Mouse (Mus musculus): ENCODE results near the gene Mcrip2. TPM values are rescaled to one million over a fixed set of nuclear protein-coding genes. Genes with fewer than 3 reads are reported as not detected.
A peak's percentile ranks its signal among the peaks of the same experiment; 100 is the strongest.

The Mcrip2 gene
- polyA plus RNA-seq, 1 experiment from 2014 or later, result 127 TPM

DNA sequence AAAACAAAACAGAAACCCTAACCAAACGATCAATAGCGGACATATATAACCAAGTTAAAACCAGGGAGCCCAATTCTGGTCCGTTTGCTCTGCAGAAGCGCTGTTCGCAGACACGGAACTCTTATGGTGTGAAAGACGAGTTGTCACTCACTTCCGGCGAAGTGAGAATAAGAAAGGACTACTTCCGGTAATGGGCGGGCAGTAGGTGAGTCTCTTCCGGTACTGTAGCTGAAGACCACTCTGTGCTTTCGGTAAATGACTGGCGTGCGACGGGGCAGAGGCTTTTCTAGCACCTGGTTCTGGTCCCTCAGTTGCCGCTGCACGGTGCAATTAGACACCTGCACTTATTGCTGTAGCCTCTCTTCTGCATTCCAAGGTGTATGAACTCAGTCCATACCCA lies 45.1 kb downstream of the Mcrip2 start, which contains the start of gene Wdr24:
Gene Wdr24, plus strand, starts transcription at position 176 of the 400 bp plus-strand sequence.
- peak within 1 kb of the TSS; percentile 62 for H3K27ac ChIP-seq (ENCODE audit: low read depth)
- ATAC-seq, result peak; percentile 79
- H3K9ac ChIP-seq (replicated peaks), result peak within 1 kb of the TSS; percentile 71
- DNase-seq, result peak; percentile 80
- H3K36me3 ChIP-seq (replicated peaks; ENCODE audit: insufficient read depth, low read length), result peaks cover 13% of the 10 kb centered on the region
- TF ChIP-seq CTCF (IDR thresholded peaks at IDR 0.05; ENCODE audit: low read depth), result peak; percentile 7; the same call in 1 of the 2 replicates
- TF ChIP-seq EP300 (IDR thresholded peaks at IDR 0.05; ENCODE audit: low read depth), result peak; percentile 44; the same call in 1 of the 2 replicates
- peaks cover 24% of the 10 kb centered on the region for H3K27me3 ChIP-seq (ENCODE audit: insufficient read depth, low read length)
- WGBS (ENCODE audit: insufficient replicate concordance), result under 1% methylated on average over 18 of the region's 18 CpGs
- peak within 1 kb of the TSS; percentile 74 for H3K4me3 ChIP-seq (ENCODE audit: low read depth, low read length)
- H3K4me2 ChIP-seq (ENCODE audit: low read depth, low read length), result peak within 1 kb of the TSS; percentile 92
- no peaks in the 10 kb centered on the region for H3K9me3 ChIP-seq (ENCODE audit: low read length)
- peaks cover 22% of the 10 kb centered on the region for H3K4me1 ChIP-seq (ENCODE audit: insufficient read depth)

DNA sequence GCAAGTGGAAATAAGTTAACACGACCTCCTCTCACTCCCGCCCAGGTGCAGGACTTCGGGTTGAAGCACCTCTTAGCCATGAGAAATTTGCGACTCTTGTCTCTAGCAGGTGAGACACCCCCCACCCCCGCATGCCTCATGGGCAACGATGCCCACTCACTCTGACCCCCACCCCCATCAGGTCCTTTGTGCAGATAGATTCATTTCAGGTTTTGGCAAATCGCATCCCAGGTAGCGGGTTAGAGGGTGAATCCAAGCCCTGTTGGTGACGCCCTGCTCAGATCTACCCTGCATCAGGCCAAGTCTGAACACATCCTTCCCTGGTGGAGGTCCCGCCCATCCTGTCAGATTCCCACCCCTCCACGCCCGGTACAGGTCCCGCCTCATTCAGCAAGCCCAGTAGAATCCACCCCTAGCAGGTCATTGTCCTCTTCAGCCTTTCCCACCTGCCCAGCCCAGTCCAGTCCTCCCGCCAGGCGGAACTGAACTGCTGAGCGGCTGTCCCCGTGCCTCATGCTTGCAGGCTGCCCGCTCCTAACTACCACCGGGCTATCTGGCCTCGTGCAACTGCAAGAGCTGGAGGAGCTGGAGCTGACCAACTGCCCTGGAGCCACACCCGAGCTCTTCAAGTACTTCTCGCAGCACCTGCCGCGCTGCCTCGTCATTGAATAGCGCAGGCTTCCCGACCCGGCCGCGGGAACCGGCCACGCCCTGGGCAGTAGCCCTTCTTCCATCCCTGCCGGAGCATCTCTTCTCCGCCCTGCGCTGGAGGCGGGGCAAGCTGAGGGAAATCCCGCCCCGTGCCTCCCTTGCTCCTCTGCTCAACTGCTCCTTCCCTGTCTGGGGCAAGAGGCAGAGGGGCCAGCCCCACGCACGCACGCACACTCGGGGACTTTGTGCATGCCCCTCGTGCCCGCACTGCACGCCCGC lies 49.4 kb downstream of the Mcrip2 start:
- peak; percentile 54 for ATAC-seq
- DNase-seq, result peak; percentile 29
- Histone ChIP-seq H3K27me3 (ENCODE audit: insufficient read depth, low read length) (peaks cover 45% of the 10 kb centered on the region), H3K36me3 (replicated peaks; ENCODE audit: insufficient read depth, low read length) (no peaks in the 10 kb centered on the region), H3K4me3 (ENCODE audit: low read depth, low read length) (no peak overlapping the region), H3K4me1 (ENCODE audit: insufficient read depth) (peaks cover 8% of the 10 kb centered on the region), H3K27ac (ENCODE audit: low read depth) (no peak overlapping the region), H3K9ac (replicated peaks) (no peak overlapping the region), H3K9me3 (ENCODE audit: low read length) (no peaks in the 10 kb centered on the region), H3K4me2 (ENCODE audit: low read depth, low read length) (no peak overlapping the region)
- TF ChIP-seq EP300 (IDR thresholded peaks at IDR 0.05; ENCODE audit: low read depth), result no peak
- TF ChIP-seq CTCF (IDR thresholded peaks at IDR 0.05; ENCODE audit: low read depth), result no peak
- WGBS (ENCODE audit: insufficient replicate concordance), result 8% methylated on average over 45 of the region's 46 CpGs

DNA sequence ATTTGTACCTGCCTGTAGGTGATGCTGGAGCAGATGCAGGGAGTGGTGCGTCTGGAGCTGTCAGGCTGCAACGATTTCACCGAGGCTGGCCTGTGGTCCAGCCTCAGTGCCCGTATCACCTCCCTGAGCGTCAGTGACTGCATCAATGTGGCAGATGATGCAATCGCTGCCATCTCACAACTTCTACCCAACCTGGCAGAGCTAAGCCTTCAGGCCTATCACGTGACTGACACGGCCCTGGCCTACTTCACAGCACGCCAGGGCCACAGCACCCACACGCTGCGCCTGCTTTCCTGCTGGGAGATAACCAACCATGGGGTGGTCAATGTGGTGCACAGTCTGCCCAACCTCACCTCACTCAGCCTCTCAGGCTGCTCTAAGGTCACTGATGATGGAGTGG lies 50.9 kb downstream of the Mcrip2 start:
- no peak overlapping the region for H3K4me2 ChIP-seq (ENCODE audit: low read depth, low read length)
- H3K9ac ChIP-seq (replicated peaks), result no peak overlapping the region
- no peak overlapping the region for H3K27ac ChIP-seq (ENCODE audit: low read depth)
- no peak overlapping the region for H3K4me3 ChIP-seq (ENCODE audit: low read depth, low read length)
- peaks cover under 1% of the 10 kb centered on the region; the same call in 1 of the 2 replicates for H3K4me1 ChIP-seq (ENCODE audit: insufficient read depth)
- H3K9me3 ChIP-seq (ENCODE audit: low read length), result no peaks in the 10 kb centered on the region
- peaks cover 56% of the 10 kb centered on the region for H3K27me3 ChIP-seq (ENCODE audit: insufficient read depth, low read length)
- WGBS (ENCODE audit: insufficient replicate concordance), result 70% methylated on average over 11 of the region's 11 CpGs
- DNase-seq, result no peak
- ATAC-seq, result no peak
- no peak for TF ChIP-seq CTCF (IDR thresholded peaks at IDR 0.05; ENCODE audit: low read depth)
- TF ChIP-seq EP300 (IDR thresholded peaks at IDR 0.05; ENCODE audit: low read depth), result no peak
- no peaks in the 10 kb centered on the region for H3K36me3 ChIP-seq (replicated peaks; ENCODE audit: insufficient read depth, low read length)

Small RNA genes within 50 kb of the gene (microRNA-seq; reads per million reads assigned to microRNA genes)
- 1.6 reads per million for gene Mir3082

Other genes with a start within 250 kb of the Mcrip2 start
- gene Gng13, start 151.6 kb downstream of the Mcrip2 start, polyA plus RNA-seq (2015; fragmentation: Nextera tagmentation; extraction: Ambion mirVana), result 0.39 TPM in 1 of 2 replicates, not detected in the other
- gene Chtf18, start 141.3 kb downstream of the Mcrip2 start, polyA plus RNA-seq (2015; fragmentation: Nextera tagmentation; extraction: Ambion mirVana), result 7.4 TPM in 2 replicates
- gene Rpusd1, start 141.1 kb downstream of the Mcrip2 start, polyA plus RNA-seq (2015; fragmentation: Nextera tagmentation; extraction: Ambion mirVana), result 3.8 and 3.9 TPM in 2 replicates
- gene Mslnl, start 132.7 kb downstream of the Mcrip2 start, polyA plus RNA-seq (2015; fragmentation: Nextera tagmentation; extraction: Ambion mirVana), result not detected in 2 replicates
- gene Msln, start 114.4 kb downstream of the Mcrip2 start, polyA plus RNA-seq (2015; fragmentation: Nextera tagmentation; extraction: Ambion mirVana), result 12.3 and 14.7 TPM in 2 replicates
- 12.8 and 15.3 TPM in 2 replicates for gene Narfl, start 95.0 kb downstream of the Mcrip2 start, polyA plus RNA-seq (2015; fragmentation: Nextera tagmentation; extraction: Ambion mirVana)
- 8.3 and 9.4 TPM in 2 replicates for gene Haghl, start 83.1 kb downstream of the Mcrip2 start, polyA plus RNA-seq (2015; fragmentation: Nextera tagmentation; extraction: Ambion mirVana)
- not detected in 2 replicates for gene Ccdc78, start 82.2 kb downstream of the Mcrip2 start, polyA plus RNA-seq (2015; fragmentation: Nextera tagmentation; extraction: Ambion mirVana)
- gene Fam173a, start 75.9 kb downstream of the Mcrip2 start, polyA plus RNA-seq (2015; fragmentation: Nextera tagmentation; extraction: Ambion mirVana), result 51.5 and 51.6 TPM in 2 replicates
- gene AC134908.4, start 73.1 kb downstream of the Mcrip2 start, polyA plus RNA-seq (2015; fragmentation: Nextera tagmentation; extraction: Ambion mirVana), result not detected in 2 replicates
- 11.9 TPM in 2 replicates for gene Metrn, start 71.6 kb downstream of the Mcrip2 start, polyA plus RNA-seq (2015; fragmentation: Nextera tagmentation; extraction: Ambion mirVana)
- 0.05 TPM in 1 of 2 replicates, not detected in the other for gene Fbxl16, start 59.7 kb downstream of the Mcrip2 start, polyA plus RNA-seq (2015; fragmentation: Nextera tagmentation; extraction: Ambion mirVana)
- 5.5 and 7.2 TPM in 2 replicates for gene Wdr24, start 45.1 kb downstream of the Mcrip2 start, polyA plus RNA-seq (2015; fragmentation: Nextera tagmentation; extraction: Ambion mirVana)
- gene Jmjd8, start 39.9 kb downstream of the Mcrip2 start, polyA plus RNA-seq (2015; fragmentation: Nextera tagmentation; extraction: Ambion mirVana), result 12.8 and 13.8 TPM in 2 replicates
- gene Stub1, start 35.4 kb downstream of the Mcrip2 start, polyA plus RNA-seq (2015; fragmentation: Nextera tagmentation; extraction: Ambion mirVana), result 118 and 119 TPM in 2 replicates
- gene Rhbdl1, start 31.5 kb downstream of the Mcrip2 start, polyA plus RNA-seq (2015; fragmentation: Nextera tagmentation; extraction: Ambion mirVana), result 0.17 and 0.35 TPM in 2 replicates
- gene Gm20683, start 27.0 kb downstream of the Mcrip2 start, polyA plus RNA-seq (2015; fragmentation: Nextera tagmentation; extraction: Ambion mirVana), result 0.30 and 0.34 TPM in 2 replicates
- 9.8 and 10.4 TPM in 2 replicates for gene Rhot2, start 23.9 kb downstream of the Mcrip2 start, polyA plus RNA-seq (2015; fragmentation: Nextera tagmentation; extraction: Ambion mirVana)
- gene Wdr90, start 7.3 kb downstream of the Mcrip2 start, polyA plus RNA-seq (2015; fragmentation: Nextera tagmentation; extraction: Ambion mirVana), result 2.7 and 3.4 TPM in 2 replicates
- gene Mettl26, start 6.3 kb upstream of the Mcrip2 start, polyA plus RNA-seq (2015; fragmentation: Nextera tagmentation; extraction: Ambion mirVana), result 64.8 and 72.5 TPM in 2 replicates
- gene Wfikkn1, start 12.1 kb upstream of the Mcrip2 start, polyA plus RNA-seq (2015; fragmentation: Nextera tagmentation; extraction: Ambion mirVana), result 0.33 and 0.54 TPM in 2 replicates
- 6.5 and 7.3 TPM in 2 replicates for gene Rab40c, start 51.0 kb upstream of the Mcrip2 start, polyA plus RNA-seq (2015; fragmentation: Nextera tagmentation; extraction: Ambion mirVana)
- 56.0 and 58.7 TPM in 2 replicates for gene Pigq, start 76.2 kb upstream of the Mcrip2 start, polyA plus RNA-seq (2015; fragmentation: Nextera tagmentation; extraction: Ambion mirVana)
- gene Nhlrc4, start 76.2 kb upstream of the Mcrip2 start, polyA plus RNA-seq (2015; fragmentation: Nextera tagmentation; extraction: Ambion mirVana), result 2.0 and 3.8 TPM in 2 replicates
- not detected in 2 replicates for gene A930017K11Rik, start 83.8 kb upstream of the Mcrip2 start, polyA plus RNA-seq (2015; fragmentation: Nextera tagmentation; extraction: Ambion mirVana)
- 6.6 and 8.3 TPM in 2 replicates for gene Capn15, start 117.0 kb upstream of the Mcrip2 start, polyA plus RNA-seq (2015; fragmentation: Nextera tagmentation; extraction: Ambion mirVana)
- 1.7 TPM in 2 replicates for gene Rab11fip3, start 200.8 kb upstream of the Mcrip2 start, polyA plus RNA-seq (2015; fragmentation: Nextera tagmentation; extraction: Ambion mirVana)
- gene Decr2, start 221.6 kb upstream of the Mcrip2 start, polyA plus RNA-seq (2015; fragmentation: Nextera tagmentation; extraction: Ambion mirVana), result 142 and 151 TPM in 2 replicates
- gene Nme4, start 226.8 kb upstream of the Mcrip2 start, polyA plus RNA-seq (2015; fragmentation: Nextera tagmentation; extraction: Ambion mirVana), result 13.9 and 17.7 TPM in 2 replicates
- 2.5 and 2.6 TPM in 2 replicates for gene Tmem8, start 244.5 kb upstream of the Mcrip2 start, polyA plus RNA-seq (2015; fragmentation: Nextera tagmentation; extraction: Ambion mirVana)